Mouse (Mus musculus): ENCODE data around the gene Sin3b.
"Not testable (repeated sequence)": the region's sequence is repeated elsewhere in the genome, so short reads cannot be mapped to it uniquely, and the experiment has no call there.

Sin3b gene

GRCm38 (mm10) chr8:72722769-72723650 is at the start of gene Sin3b:
TSS of gene Sin3b (plus strand) at chr8:72723285.
- DNase-seq (ENCODE audit: low read depth in 2 of 2, low spot score in 2 of 2) = peak; percentile 92 to 97

- DNase-seq (ENCODE audit: low read depth in 2 of 2, low spot score in 2 of 2) = no peak
These were observed 48.9 kb upstream of the Sin3b start for GRCm38 (mm10) chr8:72674184-72674583.

DNA sequence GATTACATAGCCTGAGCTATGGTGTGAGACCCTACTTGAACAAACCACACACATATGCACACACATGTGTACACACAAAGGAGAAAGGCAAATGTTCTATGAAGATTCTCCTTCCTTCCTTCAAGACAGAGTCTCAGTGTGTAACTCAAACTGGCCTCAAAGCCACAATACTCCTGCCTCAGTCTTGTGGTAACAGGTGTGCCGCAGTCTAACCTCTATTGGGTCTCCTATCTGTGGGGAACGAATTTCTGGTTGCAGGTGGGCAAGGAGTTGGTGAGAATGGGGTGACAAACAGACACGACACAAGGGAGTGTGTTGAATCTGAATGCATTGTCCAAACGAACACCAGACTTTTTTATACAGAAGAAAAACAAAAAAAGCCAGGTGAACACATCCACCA is 46.6 kb upstream of the Sin3b start:
- no peak for DNase-seq (ENCODE audit: low read depth in 2 of 2, low spot score in 2 of 2)

DNA sequence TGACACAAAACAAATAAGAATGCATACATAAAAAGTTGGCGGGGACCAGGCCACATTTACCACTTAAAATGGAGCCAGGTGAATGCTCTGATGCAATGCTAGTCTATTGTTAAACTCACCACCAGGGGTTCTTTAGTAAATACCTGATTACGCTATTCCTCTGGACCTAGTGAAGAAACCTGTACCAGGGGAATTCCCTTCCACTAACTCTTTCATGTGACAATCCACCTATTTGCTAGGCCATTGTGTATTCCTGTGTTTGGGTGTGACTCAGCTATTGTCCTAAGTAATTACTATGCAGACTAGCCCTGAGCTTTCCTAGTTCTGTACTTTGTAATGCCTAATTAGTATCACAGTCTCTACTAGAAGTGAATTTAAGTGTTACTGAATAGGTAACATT is 46.2 kb upstream of the Sin3b start:
- DNase-seq (ENCODE audit: low read depth in 2 of 2, low spot score in 2 of 2) = not testable (repeated sequence)

DNA sequence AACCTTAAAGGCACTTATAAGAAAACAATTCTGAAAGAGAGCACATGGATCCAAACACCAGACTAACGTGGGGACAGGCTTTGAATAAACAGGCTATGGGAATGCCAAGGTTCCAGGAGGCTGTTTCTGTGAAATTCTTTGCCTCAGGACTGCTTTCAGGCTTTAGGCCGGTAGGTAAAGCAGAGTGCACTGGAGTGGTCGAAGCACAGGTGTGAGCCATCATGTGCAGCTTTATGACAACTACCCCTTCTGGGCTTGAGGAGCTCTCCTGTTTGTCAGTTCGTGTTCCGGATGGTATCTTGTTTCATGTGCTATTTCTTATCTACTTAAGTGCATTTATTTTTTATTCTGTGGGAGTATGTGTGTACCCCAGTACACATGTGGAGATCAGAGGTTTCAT is 45.8 kb upstream of the Sin3b start:
- DNase-seq (ENCODE audit: low read depth in 2 of 2, low spot score in 2 of 2) = no peak

DNA sequence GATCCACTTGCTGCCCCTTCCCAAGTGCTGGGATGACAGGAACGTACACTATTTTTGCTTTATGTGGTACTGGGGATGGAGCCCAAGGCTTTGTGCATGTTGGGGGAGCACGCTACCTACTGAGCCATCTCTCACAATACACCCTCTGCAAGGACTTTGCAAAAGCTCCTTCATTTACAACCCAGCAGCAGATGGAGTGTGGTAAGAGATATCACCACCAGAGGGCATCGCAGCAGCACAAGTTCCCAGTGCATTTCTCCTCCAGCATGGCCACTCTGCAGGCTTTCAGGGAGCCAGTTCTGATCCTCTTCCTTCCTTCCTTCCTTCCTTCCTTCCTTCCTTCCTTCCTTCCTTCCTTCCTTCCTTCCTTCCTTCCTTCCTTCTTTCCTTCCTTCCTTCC is 43.0 kb upstream of the Sin3b start:
- peak; percentile 23 to 32 for DNase-seq (ENCODE audit: low read depth in 2 of 2, low spot score in 2 of 2)

- no peak for DNase-seq (ENCODE audit: low read depth in 2 of 2, low spot score in 2 of 2)
These were observed 40.9 kb upstream of the Sin3b start for GRCm38 (mm10) chr8:72682051-72682687.

DNA sequence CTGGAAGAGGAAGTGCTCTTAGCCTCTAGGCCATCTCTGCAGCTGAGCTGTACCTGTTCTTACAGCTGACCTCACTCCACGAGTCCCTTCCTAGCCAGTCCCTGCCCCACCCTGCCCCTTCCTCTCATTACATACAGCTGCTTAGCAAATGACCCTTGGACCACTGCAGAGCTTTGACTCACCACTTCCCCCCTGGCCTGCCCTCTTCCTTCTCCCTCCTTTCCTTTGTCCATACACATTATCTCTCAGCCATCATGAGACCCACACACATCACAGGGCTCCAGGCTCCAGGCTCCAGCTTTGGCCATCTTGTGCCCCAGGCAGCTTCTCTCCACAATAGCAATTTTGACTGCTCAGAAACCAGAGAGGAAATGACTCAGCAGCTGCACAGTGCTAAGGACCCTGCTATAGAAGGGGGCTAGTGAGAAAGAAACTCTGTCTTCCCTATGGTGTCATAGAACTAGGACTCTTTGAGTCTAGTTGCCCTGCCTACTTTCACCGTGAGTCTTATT is 40.0 kb upstream of the Sin3b start:
- DNase-seq (ENCODE audit: low read depth in 2 of 2, low spot score in 2 of 2) = no peak

GRCm38 (mm10) chr8:72683572-72684099 is 39.4 kb upstream of the Sin3b start:
- DNase-seq (ENCODE audit: low read depth in 2 of 2, low spot score in 2 of 2) = not testable (repeated sequence)

DNA sequence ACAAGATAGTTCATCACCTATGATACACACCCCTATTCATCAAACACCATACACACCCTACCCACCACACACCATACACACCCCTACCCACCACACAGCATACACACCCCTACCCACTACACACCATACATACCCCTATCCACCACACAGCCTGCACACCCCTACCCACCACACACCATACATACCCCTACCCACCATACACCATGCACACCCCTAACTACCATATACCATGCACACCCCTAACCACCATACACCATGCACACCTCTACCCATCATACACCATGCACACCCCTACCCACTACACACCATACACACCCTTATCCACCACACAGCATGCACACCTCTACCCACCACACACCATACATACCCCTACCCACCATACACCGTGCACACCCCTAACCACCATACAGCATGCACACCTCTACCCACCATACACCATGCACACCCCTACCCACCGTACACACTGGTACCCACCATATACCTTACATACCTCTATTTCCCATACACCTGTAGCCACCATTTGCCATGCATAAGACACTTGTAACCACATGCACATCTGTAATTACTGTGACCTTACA is 24.6 kb upstream of the Sin3b start:
- DNase-seq (ENCODE audit: low read depth in 2 of 2, low spot score in 2 of 2) = no peak

GRCm38 (mm10) chr8:72712569-72712968 is 10.5 kb upstream of the Sin3b start:
- no peak for DNase-seq (ENCODE audit: low read depth in 2 of 2, low spot score in 2 of 2)

- DNase-seq (ENCODE audit: low read depth in 2 of 2, low spot score in 2 of 2) = no peak
These were observed 6.5 kb upstream of the Sin3b start for GRCm38 (mm10) chr8:72716594-72716993.

DNA sequence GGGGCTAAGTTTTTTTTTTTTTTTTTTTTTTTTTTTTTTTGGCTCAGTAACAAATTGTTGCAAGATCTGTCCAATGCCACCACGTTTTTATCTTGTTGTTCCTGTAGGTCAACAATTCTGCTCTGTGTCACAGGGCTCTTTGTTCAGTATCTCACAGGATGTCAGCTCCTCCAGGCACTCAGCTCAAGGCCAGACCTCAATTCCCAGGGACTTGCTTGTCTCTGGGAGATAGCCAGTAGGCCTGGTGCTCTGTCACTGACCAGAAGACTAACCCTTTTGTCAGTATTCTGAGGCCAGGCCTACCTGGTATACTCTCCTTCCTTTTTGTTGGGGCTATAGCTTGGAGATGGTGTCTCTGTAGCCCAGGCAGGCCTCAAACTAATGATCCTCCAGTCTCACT is 2.5 kb upstream of the Sin3b start:
- no peak for DNase-seq (ENCODE audit: low read depth in 2 of 2, low spot score in 2 of 2)

GRCm38 (mm10) chr8:72723651-72724001 is 541 bp downstream of the Sin3b start:
- DNase-seq (ENCODE audit: low read depth in 2 of 2, low spot score in 2 of 2) = no peak

DNA sequence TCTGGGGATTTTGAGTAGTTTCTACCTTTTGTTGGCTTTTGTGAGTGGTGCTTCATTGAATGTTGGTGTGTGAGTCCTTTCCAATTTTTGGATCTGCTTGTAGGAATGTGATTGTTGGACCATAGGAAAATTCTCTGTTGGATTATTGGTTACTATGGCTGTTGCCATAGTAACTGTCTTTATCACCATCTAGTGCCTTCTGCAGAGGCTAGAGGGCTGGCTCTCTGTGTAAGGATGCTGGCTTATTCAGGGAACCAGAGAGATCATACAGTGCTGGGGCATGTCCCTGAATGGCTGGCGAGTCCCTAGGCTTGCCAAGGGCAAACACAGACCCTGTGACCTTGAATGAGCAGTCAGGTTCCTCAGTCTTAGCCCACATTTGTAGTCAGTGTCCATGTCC is 5.6 kb downstream of the Sin3b start:
- DNase-seq (ENCODE audit: low read depth in 2 of 2, low spot score in 2 of 2) = no peak

DNA sequence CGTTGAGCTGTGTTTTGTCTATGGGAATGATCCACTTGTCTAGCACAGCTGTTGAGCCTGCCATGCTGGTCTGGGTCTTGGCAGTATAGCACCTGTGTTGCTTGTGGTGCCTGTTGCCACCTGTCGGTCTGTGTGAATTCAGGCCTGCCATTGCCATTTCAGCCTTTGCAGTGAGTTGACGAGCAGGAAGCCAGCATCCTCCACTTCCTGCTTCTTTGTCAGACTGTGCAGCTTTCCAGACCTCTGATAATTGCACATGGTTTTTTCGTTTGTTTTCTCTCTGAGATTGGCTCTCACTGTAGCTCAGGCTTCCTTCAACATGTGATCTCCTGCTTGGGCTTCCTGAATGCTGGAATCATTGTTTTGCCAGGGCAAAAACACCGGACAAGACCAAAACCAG is 11.9 kb downstream of the Sin3b start:
- DNase-seq (ENCODE audit: low read depth in 2 of 2, low spot score in 2 of 2) = no peak

GRCm38 (mm10) chr8:72736868-72737267 is 13.8 kb downstream of the Sin3b start:
- DNase-seq (ENCODE audit: low read depth in 2 of 2, low spot score in 2 of 2) = no peak

DNA sequence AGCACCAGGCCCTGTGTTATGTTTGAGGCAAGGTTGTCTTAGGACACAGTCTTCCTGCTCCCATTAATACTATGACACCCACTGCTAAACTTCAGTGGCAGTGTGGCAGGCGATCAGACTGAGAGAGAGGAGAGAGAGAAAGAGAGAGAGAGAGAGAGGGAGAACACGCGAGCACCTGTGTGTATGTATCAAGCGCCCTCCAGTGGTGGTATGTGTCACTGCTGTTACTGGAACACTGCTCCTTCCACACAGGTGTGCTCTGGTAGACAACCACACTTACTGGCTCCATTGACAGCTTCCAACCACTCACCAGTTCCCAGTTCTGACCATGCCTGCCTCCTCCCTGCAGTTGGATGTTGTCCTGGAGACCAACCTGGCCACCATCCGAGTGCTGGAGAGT is 23.0 kb downstream of the Sin3b start:
- DNase-seq (ENCODE audit: low read depth in 2 of 2, low spot score in 2 of 2) = peak in 1 of 2 experiments; percentile 38

DNA sequence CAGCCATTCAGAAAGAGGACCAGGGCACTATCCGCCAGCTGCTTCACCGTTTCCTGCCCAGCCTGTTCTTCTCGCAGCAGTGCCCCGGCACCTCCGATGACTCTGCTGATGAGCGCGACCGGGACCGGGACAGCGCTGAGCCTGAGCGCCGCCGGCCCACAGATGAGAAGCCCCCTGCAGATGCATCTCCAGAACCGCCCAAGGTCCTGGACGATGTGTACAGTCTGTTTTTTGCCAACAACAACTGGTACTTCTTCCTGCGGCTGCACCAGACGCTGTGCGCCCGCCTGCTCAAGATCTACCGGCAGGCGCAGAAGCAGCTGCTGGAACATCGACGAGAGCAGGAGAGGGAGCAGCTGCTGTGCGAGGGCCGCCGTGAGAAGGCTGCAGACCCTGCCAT is 26.8 kb downstream of the Sin3b start:
- DNase-seq (ENCODE audit: low read depth in 2 of 2, low spot score in 2 of 2) = no peak

GRCm38 (mm10) chr8:72750266-72750665 is 27.2 kb downstream of the Sin3b start:
- no peak for DNase-seq (ENCODE audit: low read depth in 2 of 2, low spot score in 2 of 2)

DNA sequence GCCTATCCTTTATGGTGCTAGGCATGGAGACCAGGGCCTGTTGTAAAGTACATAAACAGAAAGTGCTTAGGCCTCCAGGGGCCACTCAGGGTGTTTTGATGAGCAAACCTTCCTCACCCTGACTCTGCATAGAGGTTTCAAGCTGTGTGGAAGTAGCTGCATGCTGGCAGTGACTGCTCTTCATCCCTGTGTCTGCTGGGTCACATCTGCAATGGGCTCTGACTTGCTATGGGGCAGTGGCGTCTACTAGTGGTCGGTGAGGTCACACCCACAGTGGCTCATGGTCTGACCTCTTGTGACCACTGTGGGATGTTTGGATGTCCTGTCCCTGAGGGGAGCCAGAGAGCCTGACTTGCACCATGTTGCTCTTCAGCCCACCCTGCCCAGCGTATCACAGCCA is 28.0 kb downstream of the Sin3b start:
- no peak for DNase-seq (ENCODE audit: low read depth in 2 of 2, low spot score in 2 of 2)

GRCm38 (mm10) chr8:72752289-72752688 is 29.2 kb downstream of the Sin3b start:
- DNase-seq (ENCODE audit: low read depth in 2 of 2, low spot score in 2 of 2) = no peak

All from CD8-positive naive resting alpha-beta T cell, adult 2 months (primary cell).